Mouse (Mus musculus) heart, postnatal 0 days (tissue): ENCODE data around the gene Rac1.

Experiments used
- CTCF ChIP-seq: IDR thresholded peaks from 2 replicates; pipeline ENCODE4 v1.5.1; 2016; ENCODE audit warnings: antibody characterized with exemption, control low read depth, low read depth
- EP300 ChIP-seq: IDR thresholded peaks from 2 replicates; pipeline ENCODE4 v1.6.1; 2016; ENCODE audit warnings: antibody characterized with exemption, low read depth

DNA sequence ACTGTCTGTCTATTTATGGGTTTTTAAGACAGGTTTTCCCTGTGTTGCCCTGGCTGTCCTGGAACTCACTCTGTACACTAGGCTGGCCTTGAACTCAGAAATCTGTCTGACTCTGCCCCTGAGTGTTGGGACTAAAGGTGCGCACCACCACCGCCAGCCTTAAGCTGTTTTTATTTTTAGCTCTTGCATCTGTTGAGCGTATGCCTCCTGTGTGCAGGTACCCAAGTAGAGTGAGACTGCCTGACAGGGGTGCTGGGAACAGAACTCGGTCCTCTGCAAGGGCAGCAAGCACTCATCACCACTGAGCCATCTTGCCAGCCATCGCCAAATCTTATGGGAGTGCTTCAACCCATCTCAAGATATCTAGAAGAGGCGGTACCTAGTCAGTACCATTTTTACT is 51.8 kb downstream of the Rac1 start:
- TF ChIP-seq CTCF (no peak), EP300 (no peak)
